Mouse (Mus musculus) liver, embryonic 11.5 days (tissue): ENCODE data around the gene Mob3b. TPM values are rescaled to one million over a fixed set of nuclear protein-coding genes. Genes with fewer than 3 reads are reported as not detected.

Source experiments
- ATAC-seq: fragments of 200-750 bp; cut with Nextera tagmentation; replicated peaks from 2 replicates; pipeline ENCODE4 v1.8.0; 2017; ENCODE audit warnings: moderate number of reproducible peaks, mild to moderate bottlenecking, moderate TSS enrichment, moderate library complexity; ENCODE audit not compliant: low FRiP score
- DNase-seq: peaks from one replicate; pipeline ENCODE4 v3.0.0-alpha.2; 2017; ENCODE audit warnings: low spot score
- H3K27ac ChIP-seq: fragments of 300-500 bp; sonication (generic); 2 replicates; pipeline ENCODE4 v1.5.1; 2014; ENCODE audit warnings: mild to moderate bottlenecking, low read depth, low read length, control low read depth
- H3K27me3 ChIP-seq: fragments of 300-500 bp; sonication (generic); replicated peaks from 2 replicates; pipeline ENCODE4 v1.6.1; 2014; ENCODE audit warnings: low read length, mixed read lengths; ENCODE audit not compliant: control insufficient read depth, insufficient read depth
- H3K36me3 ChIP-seq: fragments of 300-500 bp; sonication (generic); 2 replicates; pipeline ENCODE4 v1.6.1; 2014; ENCODE audit warnings: mild to moderate bottlenecking, low read length, moderate library complexity, mixed read lengths; ENCODE audit not compliant: control insufficient read depth, insufficient read depth
- H3K4me1 ChIP-seq: fragments of 300-500 bp; sonication (generic); replicated peaks from 2 replicates; pipeline ENCODE4 v1.6.1; 2014; ENCODE audit warnings: low read length, mixed read lengths; ENCODE audit not compliant: control insufficient read depth, insufficient read depth
- H3K4me2 ChIP-seq: fragments of 300-500 bp; sonication (generic); 2 replicates; pipeline ENCODE4 v1.6.1; 2014; ENCODE audit warnings: mild to moderate bottlenecking, control low read depth, moderate library complexity
- H3K4me3 ChIP-seq: fragments of 300-500 bp; sonication (generic); 2 replicates; pipeline ENCODE4 v1.5.1; 2014; ENCODE audit warnings: low read depth, low read length, control low read depth
- H3K9ac ChIP-seq: fragments of 300-500 bp; sonication (generic); 2 replicates; pipeline ENCODE4 v1.6.1; 2014; ENCODE audit warnings: low read depth, low read length, control low read depth
- H3K9me3 ChIP-seq: fragments of 300-500 bp; sonication (generic); 2 replicates; pipeline ENCODE4 v1.6.1; 2016; ENCODE audit warnings: low read length, inconsistent platforms, mixed read lengths; ENCODE audit not compliant: control insufficient read depth
- WGBS: fragments of 180-500 bp; shearing (Covaris S2); extraction: QIAGEN DNeasy Blood & Tissue Kit; methylation state at CpG from one replicate; pipeline ENCODE4 v1.1.7; 2014; 5-methylcytosine and 5-hydroxymethylcytosine counted together
- polyA plus RNA-seq: library from polyadenylated mRNA; unstranded; fragments of >200 nt; fragmentation: Nextera tagmentation; extraction: Ambion mirVana; gene quantifications from 2 replicates; pipeline ENCODE4 v1.2.1, GENCODE M21; 2014

The Mob3b gene
- polyA plus RNA-seq, 1 experiment from 2014 or later = 7.6 TPM

GRCm38 (mm10) chr4:35080285-35080684, 77.0 kb downstream of the Mob3b start:
- Histone ChIP-seq H3K9me3 (no peaks in the 10 kb centered on the region), H3K4me1 (no peaks in the 10 kb centered on the region), H3K4me2 (no peak overlapping the region), H3K27ac (no peak overlapping the region), H3K9ac (no peak overlapping the region), H3K36me3 (0 out of 2 replicates have a peak, but pooled peaks cover 2% of the 10 kb centered on the region), H3K4me3 (no peak overlapping the region), H3K27me3 (no peaks in the 10 kb centered on the region)
- 63% methylated on average over 6 of the region's 6 CpGs for WGBS
- ATAC-seq = no peak
- DNase-seq = no peak

- no peak for ATAC-seq
- no peaks in the 10 kb centered on the region for H3K9me3 ChIP-seq
- no peak overlapping the region for H3K4me3 ChIP-seq
- no peak overlapping the region for H3K27ac ChIP-seq
- no peaks in the 10 kb centered on the region for H3K4me1 ChIP-seq
- WGBS = 67% methylated on average over 4 of the region's 4 CpGs
- no peaks in the 10 kb centered on the region for H3K36me3 ChIP-seq
- no peak for DNase-seq
- H3K27me3 ChIP-seq = no peaks in the 10 kb centered on the region
- H3K4me2 ChIP-seq = no peak overlapping the region
- H3K9ac ChIP-seq = no peak overlapping the region
These were observed 88.5 kb downstream of the Mob3b start for GRCm38 (mm10) chr4:35068739-35069138.

- Histone ChIP-seq H3K9me3 (no peaks in the 10 kb centered on the region), H3K36me3 (no peaks in the 10 kb centered on the region), H3K4me3 (no peak overlapping the region), H3K27me3 (no peaks in the 10 kb centered on the region), H3K4me1 (no peaks in the 10 kb centered on the region), H3K27ac (no peak overlapping the region), H3K9ac (no peak overlapping the region), H3K4me2 (no peak overlapping the region)
- DNase-seq = no peak
- 77% methylated on average over 4 of the region's 4 CpGs for WGBS
- ATAC-seq = no peak
These were observed 91.1 kb downstream of the Mob3b start for GRCm38 (mm10) chr4:35066163-35066562.

- ATAC-seq (no peak), DNase-seq (no peak)
- H3K9me3 ChIP-seq = no peaks in the 10 kb centered on the region
- no peak overlapping the region for H3K4me3 ChIP-seq
- no peak overlapping the region for H3K27ac ChIP-seq
- H3K4me1 ChIP-seq = no peaks in the 10 kb centered on the region
- H3K27me3 ChIP-seq = no peaks in the 10 kb centered on the region
- H3K36me3 ChIP-seq = no peaks in the 10 kb centered on the region
- no peak overlapping the region for H3K4me2 ChIP-seq
- no peak overlapping the region for H3K9ac ChIP-seq
- 58% methylated on average over 15 of the region's 15 CpGs for WGBS
These were observed 92.0 kb downstream of the Mob3b start for GRCm38 (mm10) chr4:35065075-35065838.

- no peak for DNase-seq
- no peaks in the 10 kb centered on the region for H3K36me3 ChIP-seq
These were observed 94.1 kb downstream of the Mob3b start for GRCm38 (mm10) chr4:35063146-35063719.

GRCm38 (mm10) chr4:35060964-35061363, 96.3 kb downstream of the Mob3b start:
- Histone ChIP-seq H3K9ac (no peak overlapping the region), H3K4me3 (no peak overlapping the region), H3K36me3 (no peaks in the 10 kb centered on the region), H3K4me1 (no peaks in the 10 kb centered on the region), H3K4me2 (no peak overlapping the region), H3K27ac (no peak overlapping the region), H3K27me3 (no peaks in the 10 kb centered on the region), H3K9me3 (no peaks in the 10 kb centered on the region)
- 78% methylated on average over 1 of the region's 1 CpGs for WGBS
- no peak for DNase-seq
- ATAC-seq = no peak

More at GRCm38 (mm10) chr4:35063146-35063719, 94.1 kb downstream of the Mob3b start:
- H3K9me3 ChIP-seq = no peaks in the 10 kb centered on the region
- no peaks in the 10 kb centered on the region for H3K4me1 ChIP-seq
- H3K4me3 ChIP-seq = no peak overlapping the region
- no peak for ATAC-seq
- no peaks in the 10 kb centered on the region for H3K27me3 ChIP-seq
- WGBS = 80% methylated on average over 7 of the region's 7 CpGs
- no peak overlapping the region for H3K4me2 ChIP-seq
- H3K9ac ChIP-seq = no peak overlapping the region
- H3K27ac ChIP-seq = no peak overlapping the region

GRCm38 (mm10) chr4:35060401-35060800, 96.9 kb downstream of the Mob3b start:
- no peaks in the 10 kb centered on the region for H3K27me3 ChIP-seq
- no peak for ATAC-seq
- no peak overlapping the region for H3K9ac ChIP-seq
- H3K36me3 ChIP-seq = no peaks in the 10 kb centered on the region
- 0 out of 2 replicates have a peak, but pooled peaks cover 3% of the 10 kb centered on the region for H3K9me3 ChIP-seq
- no peak overlapping the region for H3K4me2 ChIP-seq
- 84% methylated on average over 3 of the region's 3 CpGs for WGBS
- no peak overlapping the region for H3K27ac ChIP-seq
- no peaks in the 10 kb centered on the region for H3K4me1 ChIP-seq
- no peak overlapping the region for H3K4me3 ChIP-seq
- no peak for DNase-seq

GRCm38 (mm10) chr4:35054362-35054761, 102.9 kb downstream of the Mob3b start:
- ATAC-seq = no peak
- Histone ChIP-seq H3K27ac (no peak overlapping the region), H3K4me1 (no peaks in the 10 kb centered on the region; the same call in 1 of the 2 replicates), H3K9me3 (0 out of 2 replicates have a peak, but pooled peaks cover 3% of the 10 kb centered on the region), H3K36me3 (no peaks in the 10 kb centered on the region), H3K9ac (no peak overlapping the region), H3K4me3 (no peak overlapping the region), H3K4me2 (no peak overlapping the region), H3K27me3 (no peaks in the 10 kb centered on the region)
- no peak for DNase-seq
- 63% methylated on average over 2 of the region's 2 CpGs for WGBS
